Mouse (Mus musculus) splenic B cell, adult 2 months (primary cell): Measurements from ENCODE around the gene Coq9.
A peak's percentile ranks its signal among the peaks of the same experiment; 100 is the strongest.
"Not testable (repeated sequence)": the region's sequence is repeated elsewhere in the genome, so short reads cannot be mapped to it uniquely, and the experiment has no call there.

Experiments
- DNase-seq: peaks from one replicate; pipeline ENCODE4 v3.0.0-alpha.2; 2011; ENCODE audit warnings: low read depth, low spot score
- H3K27me3 ChIP-seq: 2 replicates; pipeline ENCODE4 v1.6.1; 2012; ENCODE audit warnings: mild to moderate bottlenecking, low read length, moderate library complexity, mixed read lengths; ENCODE audit not compliant: control insufficient read depth, poor library complexity, insufficient read depth, severe bottlenecking
- H3K36me3 ChIP-seq: 2 replicates; pipeline ENCODE4 v1.6.1; 2012; ENCODE audit warnings: mild to moderate bottlenecking, low read length, moderate library complexity, mixed read lengths; ENCODE audit not compliant: control insufficient read depth, poor library complexity, insufficient read depth, severe bottlenecking

Gene Coq9

DNA sequence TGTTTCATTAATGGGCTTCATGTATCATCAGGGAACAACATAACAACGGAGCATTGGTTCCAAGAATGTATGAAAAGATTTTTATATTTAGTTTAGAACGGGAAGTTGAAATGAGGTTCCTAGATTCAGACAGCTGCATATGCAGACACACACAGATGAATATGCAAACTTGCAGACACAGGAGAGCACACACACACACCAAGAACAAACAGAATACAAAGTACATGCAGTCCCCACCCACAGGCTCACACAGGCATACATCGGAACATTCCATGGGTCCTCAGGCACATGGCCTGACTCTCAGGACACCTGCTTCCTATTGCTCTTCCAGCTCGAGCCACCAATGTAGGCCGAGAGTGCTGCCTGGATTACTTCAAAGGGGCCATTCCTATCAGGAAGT lies 27.3 kb upstream of the Coq9 start:
- H3K27me3 ChIP-seq: no peaks in the 10 kb centered on the region
- DNase-seq: no peak
- no peaks in the 10 kb centered on the region for H3K36me3 ChIP-seq

DNA sequence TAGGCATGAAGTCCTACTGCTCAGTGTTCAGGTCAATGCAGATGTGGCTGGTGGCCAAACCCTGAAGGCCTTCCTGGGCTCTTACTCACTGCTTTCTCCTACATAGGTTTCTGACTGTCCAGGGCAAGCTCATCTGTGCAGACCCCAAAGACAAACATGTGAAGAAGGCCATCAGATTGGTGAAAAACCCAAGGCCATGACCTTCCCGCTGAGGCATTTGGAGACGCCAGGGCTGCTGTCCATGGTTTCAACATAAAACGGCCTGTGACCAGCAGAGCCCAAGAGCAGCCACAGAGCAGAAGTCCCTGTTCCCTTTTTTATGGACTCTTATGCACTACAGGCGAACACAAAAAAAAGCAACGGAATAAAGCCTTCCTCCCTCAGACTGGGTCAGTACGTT lies 26.5 kb upstream of the Coq9 start:
- H3K27me3 ChIP-seq: no peaks in the 10 kb centered on the region
- no peak for DNase-seq
- H3K36me3 ChIP-seq: no peaks in the 10 kb centered on the region

DNA sequence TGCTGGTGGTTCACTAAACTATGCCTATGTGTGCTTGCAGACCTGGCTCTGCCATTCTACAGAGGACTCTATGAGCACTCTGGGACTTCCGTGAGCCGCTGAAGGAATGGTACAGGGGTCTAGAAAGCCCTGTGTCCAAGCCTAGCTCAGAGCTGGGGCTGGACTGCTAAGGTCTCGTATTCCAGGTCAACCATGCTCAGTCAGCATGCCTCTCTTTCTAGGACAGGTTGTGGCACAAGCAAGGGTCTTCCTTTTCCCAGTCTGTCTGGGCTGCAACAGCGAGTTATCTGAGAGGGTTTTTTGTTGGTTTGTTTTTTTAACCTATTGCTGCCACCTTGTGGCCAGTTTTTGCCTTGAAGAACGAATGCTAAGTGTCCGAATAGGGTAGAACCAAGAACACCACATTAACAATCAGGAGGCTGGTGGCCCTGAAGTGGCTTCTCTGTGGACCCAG lies 25.4 kb upstream of the Coq9 start:
- Histone ChIP-seq H3K36me3 (no peaks in the 10 kb centered on the region), H3K27me3 (no peaks in the 10 kb centered on the region)
- peak; percentile 87 for DNase-seq

DNA sequence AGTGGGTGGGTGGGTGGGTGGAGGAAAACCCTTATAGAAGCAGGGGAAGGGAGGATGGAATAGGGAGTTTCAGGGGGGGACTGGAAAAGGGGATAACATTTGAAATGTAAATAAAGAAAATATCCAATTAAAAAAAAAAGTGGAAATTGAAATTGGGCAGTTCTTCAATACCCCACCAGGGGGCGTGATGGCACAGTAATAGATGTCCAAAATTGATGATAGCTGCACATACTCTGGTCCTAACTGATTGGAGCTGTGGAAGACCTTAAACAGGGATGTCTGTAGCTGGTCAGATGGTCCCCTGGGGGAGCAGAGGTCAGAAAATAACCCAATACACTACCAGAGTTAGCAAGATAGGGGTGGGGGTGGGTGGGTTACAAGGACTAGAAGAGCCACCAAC lies 23.6 kb upstream of the Coq9 start:
- Histone ChIP-seq H3K27me3 (no peaks in the 10 kb centered on the region), H3K36me3 (no peaks in the 10 kb centered on the region)
- peak; percentile 59 for DNase-seq

DNA sequence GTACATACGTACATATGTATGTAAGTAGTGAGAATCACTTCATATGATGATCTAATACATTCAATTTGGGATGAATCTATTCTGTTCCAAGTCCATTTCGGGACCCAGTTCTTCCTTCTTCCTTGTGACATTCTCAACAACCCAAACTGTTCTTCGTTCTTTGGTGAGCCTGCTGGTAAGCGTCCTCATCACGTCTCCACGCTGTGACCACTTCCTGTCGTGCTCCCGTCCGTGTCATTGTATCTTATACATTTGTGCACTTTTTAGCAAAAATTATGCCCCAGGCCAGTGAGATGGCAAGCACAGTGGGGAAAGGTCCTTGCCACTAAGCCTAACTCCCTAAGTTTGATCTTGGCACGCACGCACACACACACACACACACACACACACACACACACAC lies 20.2 kb upstream of the Coq9 start:
- Histone ChIP-seq H3K36me3 (peaks cover 8% of the 10 kb centered on the region), H3K27me3 (no peaks in the 10 kb centered on the region)
- DNase-seq: no peak

DNA sequence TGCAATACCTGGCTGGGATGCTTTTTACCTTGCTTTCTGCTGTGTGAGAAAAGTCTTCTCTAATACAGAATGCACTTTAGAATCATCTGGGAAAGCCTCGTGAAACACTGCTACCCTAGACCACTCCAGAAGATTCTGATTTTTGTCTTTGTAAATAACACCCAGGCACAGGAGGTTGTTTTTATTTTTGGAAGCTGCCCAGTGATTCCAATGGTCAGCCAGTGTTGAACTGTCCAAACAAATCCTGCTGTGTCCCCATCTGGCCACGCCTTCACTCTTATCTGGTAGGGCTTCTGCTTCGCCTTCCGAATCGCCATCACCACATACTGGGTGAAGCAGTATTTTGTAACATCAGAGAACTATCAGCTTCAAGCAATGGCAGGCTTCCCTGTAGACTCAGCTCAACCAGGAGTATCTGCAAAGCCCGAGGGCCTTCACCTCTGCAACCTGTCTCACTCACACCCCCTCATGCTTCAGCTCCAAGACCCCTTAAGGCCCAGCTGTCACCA lies 18.4 kb upstream of the Coq9 start:
- DNase-seq: no peak
- peaks cover 11% of the 10 kb centered on the region for H3K36me3 ChIP-seq
- no peaks in the 10 kb centered on the region for H3K27me3 ChIP-seq

DNA sequence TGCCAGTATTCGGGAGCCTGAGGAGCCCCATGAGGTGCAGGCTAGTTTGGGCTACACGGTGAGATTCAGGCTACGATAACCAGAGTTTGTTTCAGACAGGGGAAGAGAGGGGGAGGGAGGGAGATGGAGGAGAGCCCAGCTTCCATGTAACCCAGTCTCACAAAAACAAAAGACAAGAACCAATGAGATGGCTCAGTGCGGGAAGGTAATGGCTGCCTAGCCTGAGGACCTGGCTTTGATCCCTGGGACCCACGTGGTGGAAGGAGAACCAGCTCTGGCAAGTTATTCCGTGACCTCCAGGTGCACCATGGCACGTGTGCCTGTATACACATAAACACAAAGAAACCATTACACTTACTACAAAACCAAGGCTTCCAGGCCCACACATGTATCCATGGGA lies 17.6 kb upstream of the Coq9 start:
- DNase-seq: no peak
- no peaks in the 10 kb centered on the region for H3K27me3 ChIP-seq
- H3K36me3 ChIP-seq: peaks cover 11% of the 10 kb centered on the region

DNA sequence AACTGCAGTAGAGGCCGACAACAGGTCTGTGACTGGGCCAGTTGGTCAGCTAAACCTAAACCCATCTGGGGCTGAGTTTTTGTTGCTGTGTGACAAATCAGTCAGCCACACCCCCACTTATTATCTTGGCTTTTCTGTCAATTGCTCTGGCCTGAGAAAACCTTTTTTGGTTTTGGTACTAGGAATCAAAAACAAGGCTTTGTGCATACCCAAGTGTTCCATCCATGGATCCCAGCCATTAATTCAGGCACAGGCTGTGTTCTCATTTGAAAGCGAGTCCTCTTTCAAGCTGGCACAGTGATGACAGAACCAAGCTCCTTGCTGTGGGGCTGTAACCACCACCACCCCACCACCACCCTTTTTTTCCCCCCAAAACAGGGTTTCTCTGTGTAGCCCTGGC lies 16.7 kb upstream of the Coq9 start:
- DNase-seq: no peak
- Histone ChIP-seq H3K36me3 (peaks cover 11% of the 10 kb centered on the region), H3K27me3 (no peaks in the 10 kb centered on the region)

DNA sequence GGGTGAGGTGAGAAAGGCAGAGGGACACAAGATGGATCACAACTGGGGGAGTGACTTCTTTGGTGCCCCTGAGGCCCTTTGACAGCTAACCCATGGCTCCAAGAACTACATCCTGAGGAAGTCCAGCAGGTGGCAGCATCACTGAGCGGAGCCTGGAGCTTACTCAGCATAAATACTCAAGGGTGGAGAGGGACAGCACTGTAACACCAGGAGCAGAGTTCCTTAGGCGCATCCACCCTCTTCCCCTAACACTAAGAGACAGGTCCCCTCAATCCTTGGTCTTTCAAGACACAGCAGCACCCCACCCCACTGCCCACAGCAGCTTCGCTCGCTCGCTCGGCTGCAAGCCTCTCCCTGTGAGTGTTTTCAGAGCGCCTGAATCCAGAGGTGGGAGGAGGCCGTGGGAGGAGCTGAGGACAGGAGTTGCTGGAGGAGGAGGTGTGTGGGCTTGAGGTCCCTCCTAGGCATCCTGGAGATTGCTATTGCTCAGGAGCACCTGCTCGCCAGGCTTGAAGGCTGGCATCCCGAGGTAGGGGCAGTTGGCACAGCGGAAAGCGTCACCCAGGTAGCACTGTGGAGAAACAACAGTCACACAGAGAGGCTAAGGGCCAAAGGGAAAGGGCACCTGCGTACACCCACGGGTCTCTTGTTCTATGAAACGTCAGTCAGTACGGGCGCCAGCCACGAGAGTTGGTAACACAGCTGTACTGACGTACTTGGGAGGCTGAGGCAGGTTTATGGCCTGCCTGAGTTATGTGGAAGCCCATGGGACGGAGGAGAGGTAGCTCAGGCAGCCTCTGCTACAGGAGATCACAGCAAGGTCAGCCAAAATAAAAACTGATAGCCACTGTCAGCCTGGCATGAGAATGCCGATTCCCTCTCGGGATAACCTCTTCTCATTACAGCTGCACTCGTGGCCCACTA lies 15.2 kb upstream of the Coq9 start:
- peak; percentile 55 for DNase-seq
- Histone ChIP-seq H3K36me3 (peaks cover 11% of the 10 kb centered on the region), H3K27me3 (no peaks in the 10 kb centered on the region)

DNA sequence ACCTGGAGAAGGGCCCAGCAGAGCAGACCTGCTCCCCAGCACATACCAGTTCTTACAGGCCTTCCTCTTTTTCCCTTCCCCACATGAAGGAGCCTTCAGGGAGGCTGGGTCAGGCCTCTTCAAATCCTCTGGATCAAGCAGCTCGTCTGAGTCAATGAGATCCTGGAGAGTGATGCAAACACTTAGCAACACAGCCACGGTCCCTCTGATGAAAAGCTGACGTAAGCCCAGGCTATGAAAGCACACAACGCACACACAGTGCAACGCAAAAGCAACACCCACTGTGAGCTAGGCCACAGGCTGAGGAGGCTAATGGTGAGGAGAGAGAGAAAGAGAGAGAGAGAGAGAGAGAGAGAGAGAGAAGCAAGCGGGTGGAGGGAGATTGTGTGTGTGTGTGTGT lies 13.0 kb upstream of the Coq9 start:
- Histone ChIP-seq H3K36me3 (peaks cover 8% of the 10 kb centered on the region), H3K27me3 (no peaks in the 10 kb centered on the region)
- DNase-seq: no peak

DNA sequence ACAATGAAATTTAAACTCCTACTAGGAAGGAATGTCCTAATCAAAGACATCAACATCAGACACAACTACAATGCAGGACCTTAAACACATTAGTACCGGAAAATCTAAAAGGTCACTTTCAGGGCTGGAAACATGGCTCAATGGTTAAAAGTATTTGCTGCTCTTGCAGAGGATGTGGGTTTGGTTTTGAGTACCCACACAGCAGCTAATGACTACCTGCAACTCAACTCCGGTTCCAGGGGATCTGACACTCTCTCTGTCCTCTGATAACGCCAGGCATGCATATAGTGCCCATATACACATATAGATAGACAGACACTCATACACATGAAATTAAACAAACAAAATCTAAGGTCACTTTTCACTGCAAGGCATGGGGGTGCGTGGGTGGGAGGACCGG lies 11.9 kb upstream of the Coq9 start:
- Histone ChIP-seq H3K27me3 (no peaks in the 10 kb centered on the region), H3K36me3 (peaks cover 8% of the 10 kb centered on the region)
- DNase-seq: no peak

DNA sequence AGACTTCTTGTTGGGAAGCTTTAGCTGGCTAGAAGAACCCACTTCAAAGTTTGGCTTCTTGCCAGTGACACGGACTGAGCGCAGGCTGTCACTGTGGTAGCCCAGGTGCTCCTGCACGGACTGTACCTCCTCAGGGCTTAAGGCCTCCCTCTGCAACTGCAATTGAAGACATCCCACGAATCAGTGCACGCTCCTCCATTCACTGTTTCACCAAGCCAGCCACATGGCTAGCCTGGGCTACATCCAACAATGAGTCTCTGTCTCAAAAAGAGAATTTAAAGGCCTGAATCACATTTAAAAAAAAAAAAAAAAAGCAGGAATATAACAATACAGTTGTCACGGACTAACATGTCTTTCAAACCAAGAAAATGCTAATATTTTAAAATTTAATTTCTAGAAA lies 9.8 kb upstream of the Coq9 start:
- Histone ChIP-seq H3K27me3 (no peaks in the 10 kb centered on the region), H3K36me3 (peaks cover 3% of the 10 kb centered on the region)
- no peak for DNase-seq

DNA sequence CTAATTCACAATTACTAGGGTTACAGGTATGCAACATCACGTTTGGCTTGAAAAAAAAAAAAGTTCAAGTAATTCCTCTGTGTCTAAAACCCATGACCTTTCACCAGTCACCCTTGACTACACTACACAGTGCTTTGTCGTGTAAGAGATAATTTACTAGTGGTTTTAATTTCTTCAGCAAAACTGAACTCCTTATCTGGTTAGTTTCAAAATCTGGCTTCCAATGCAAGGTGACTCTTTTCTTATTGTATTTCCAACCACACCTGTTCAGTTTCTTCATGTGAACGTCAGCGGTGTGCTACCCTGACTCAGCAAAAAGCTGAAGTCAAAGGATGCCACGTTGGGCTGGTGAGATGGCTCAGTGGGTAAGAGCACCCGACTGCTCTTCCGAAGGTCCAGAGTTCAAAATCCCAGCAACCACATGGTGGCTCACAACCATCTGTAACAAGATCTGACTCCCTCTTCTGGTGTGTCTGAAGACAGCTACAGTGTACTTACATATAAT lies 4.2 kb upstream of the Coq9 start:
- DNase-seq, H3K36me3 ChIP-seq: not testable (repeated sequence)

DNA sequence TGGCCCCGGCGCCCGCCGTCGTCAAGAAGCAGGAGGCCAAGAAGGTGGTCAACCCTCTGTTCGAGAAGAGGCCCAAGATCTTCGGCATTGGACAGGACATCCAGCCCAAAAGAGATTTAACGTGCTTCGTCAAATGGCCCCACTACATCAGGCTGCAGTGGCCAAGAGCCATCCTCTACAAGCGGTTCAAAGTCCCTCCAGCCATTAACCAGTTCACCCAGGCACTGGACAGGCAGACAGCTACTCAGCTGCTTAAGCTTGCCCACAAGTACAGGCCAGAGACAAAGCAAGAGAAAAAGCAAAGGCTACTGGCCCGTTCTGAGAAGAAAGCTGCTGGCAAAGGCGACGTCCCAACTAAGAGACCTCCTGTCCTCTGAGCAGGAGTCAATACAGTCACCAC lies 2.4 kb upstream of the Coq9 start:
- not testable (repeated sequence) for DNase-seq, H3K27me3 ChIP-seq, H3K36me3 ChIP-seq

More for the DNA sequence above, 4.2 kb upstream of the Coq9 start:
- not testable (repeated sequence) for H3K27me3 ChIP-seq

DNA sequence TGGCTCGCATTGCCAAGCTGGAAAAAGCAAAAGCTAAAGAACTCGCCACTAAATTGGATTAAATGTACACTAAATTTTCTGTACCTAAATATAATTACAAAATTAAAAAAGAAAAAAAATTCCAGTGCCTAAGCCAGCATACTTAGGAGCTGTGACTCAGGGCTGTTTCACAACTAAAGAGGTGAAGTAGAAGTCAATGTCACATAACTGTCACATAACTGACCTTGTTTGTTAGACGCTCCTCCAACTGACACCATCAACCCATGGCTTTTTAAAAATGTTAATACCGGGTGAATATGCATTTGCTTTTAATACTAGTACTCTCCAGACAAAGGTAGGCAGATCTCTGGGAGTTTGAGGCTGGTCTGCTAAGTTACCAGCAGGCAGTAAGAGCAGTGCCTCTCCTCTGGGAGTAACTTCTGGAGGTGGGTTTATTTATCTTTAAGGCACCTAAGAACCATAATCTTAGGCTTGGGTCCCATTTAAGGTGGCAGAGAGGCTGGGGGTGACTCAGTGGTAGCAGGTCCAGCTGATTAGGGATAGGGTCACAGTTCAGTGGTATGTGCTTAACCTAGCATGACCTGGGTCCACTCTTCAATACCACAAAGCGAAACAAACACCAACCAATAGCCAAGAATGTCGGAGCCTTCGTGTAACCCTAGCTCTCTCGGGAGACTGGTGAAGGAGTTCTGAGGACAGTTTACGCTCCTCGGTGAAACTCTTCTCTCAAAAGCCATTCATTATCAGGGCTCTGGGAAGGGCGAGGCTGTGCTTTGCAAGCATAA lies 1.5 kb upstream of the Coq9 start:
- Histone ChIP-seq H3K36me3 (no peaks in the 10 kb centered on the region), H3K27me3 (no peaks in the 10 kb centered on the region)
- DNase-seq: no peak
